Mouse (Mus musculus) megakaryocyte, embryonic 14.5 days (primary cell): ENCODE measurements around the gene Ralgapb.

Experiments used
- FLI1 ChIP-seq: IDR thresholded peaks from 2 replicates; pipeline ENCODE4 v1.6.1; 2012; ENCODE audit warnings: low read length, inconsistent platforms, mixed read lengths
- GATA1 ChIP-seq: IDR thresholded peaks from 3 replicates; pipeline ENCODE4 v1.6.1; 2012; ENCODE audit warnings: mixed read lengths, low read length, inconsistent platforms, borderline replicate concordance

- TF ChIP-seq GATA1 (no peak), FLI1 (no peak)
Observed at GRCm38 (mm10) chr2:158534559-158534958, 124.9 kb downstream of the Ralgapb start.
